Mouse (Mus musculus) splenic B cell, adult 2 months (primary cell): ENCODE results near the gene Hjurp.

ENCODE experiments used
- DNase-seq: peaks from one replicate; pipeline ENCODE4 v3.0.0-alpha.2; 2011; ENCODE audit warnings: low read depth, low spot score
- H3K27me3 ChIP-seq: 2 replicates; pipeline ENCODE4 v1.6.1; 2012; ENCODE audit warnings: mild to moderate bottlenecking, low read length, moderate library complexity, mixed read lengths; ENCODE audit not compliant: control insufficient read depth, poor library complexity, insufficient read depth, severe bottlenecking
- H3K36me3 ChIP-seq: 2 replicates; pipeline ENCODE4 v1.6.1; 2012; ENCODE audit warnings: mild to moderate bottlenecking, low read length, moderate library complexity, mixed read lengths; ENCODE audit not compliant: control insufficient read depth, poor library complexity, insufficient read depth, severe bottlenecking

Gene Hjurp

DNA sequence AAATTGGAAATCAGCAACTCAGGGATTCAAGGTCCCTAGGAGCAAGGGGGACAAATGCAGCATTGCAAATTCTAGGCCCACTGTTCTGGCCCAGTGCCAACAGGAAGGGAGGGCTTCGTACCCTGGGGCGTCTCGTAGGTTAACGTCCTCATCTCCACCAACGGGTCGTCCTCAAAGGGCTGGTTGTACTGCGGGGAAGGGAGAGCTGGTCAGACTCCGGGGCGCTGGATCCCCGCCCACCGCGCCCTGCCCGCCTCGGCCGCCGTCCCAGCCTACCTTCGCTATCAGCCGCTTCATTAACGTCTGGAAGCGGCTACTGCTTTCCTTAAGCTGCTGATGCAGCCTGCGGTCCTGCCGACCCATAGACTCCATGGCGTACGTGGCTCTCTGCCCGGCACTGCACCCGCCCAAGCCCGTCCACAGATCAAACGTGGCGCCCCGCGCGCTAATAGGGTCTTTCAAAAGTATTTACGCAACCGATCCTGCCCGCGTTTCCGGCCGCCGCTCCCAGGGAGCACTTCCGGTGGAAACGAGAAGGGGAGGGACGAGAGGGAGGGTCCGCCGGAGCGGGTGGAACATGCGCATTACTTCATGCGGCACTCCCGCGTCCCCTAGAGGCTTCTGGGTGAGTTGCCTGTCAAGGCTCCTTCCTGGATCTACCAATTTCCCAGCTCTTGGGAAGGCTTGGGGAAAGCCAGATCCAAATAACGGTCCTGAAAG lies at the start of gene Hjurp, which contains the start of gene Trpm8:
Gene Hjurp, minus strand, starts transcription at position 536 of the 720 bp plus-strand sequence.
Gene Trpm8, plus strand, starts transcription at position 564 of the 720 bp plus-strand sequence.
- peak; percentile 98 for DNase-seq
- Histone ChIP-seq H3K36me3 (peaks cover 7% of the 10 kb centered on the region), H3K27me3 (no peaks in the 10 kb centered on the region)

DNA sequence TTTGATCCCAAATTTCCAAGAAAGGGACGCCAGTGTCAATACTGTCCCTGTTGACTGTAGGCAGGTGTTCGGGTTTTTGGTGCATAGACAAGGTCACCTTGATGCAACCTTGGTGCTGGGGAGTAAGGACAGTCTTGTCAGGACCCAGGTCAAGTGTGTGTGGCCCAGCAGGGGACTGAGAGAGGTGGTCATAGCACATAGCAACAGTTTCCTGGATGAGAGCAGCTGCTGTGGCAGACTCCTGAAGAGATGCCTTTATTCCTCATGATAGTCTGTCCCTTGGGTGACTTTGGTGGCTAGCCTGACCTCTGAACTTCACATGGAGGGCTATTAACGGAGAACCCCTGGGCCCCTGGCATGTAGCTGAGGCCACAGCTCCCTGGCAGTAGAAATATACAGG lies 45.7 kb upstream of the Hjurp start:
- Histone ChIP-seq H3K36me3 (no peaks in the 10 kb centered on the region), H3K27me3 (no peaks in the 10 kb centered on the region)
- no peak for DNase-seq

DNA sequence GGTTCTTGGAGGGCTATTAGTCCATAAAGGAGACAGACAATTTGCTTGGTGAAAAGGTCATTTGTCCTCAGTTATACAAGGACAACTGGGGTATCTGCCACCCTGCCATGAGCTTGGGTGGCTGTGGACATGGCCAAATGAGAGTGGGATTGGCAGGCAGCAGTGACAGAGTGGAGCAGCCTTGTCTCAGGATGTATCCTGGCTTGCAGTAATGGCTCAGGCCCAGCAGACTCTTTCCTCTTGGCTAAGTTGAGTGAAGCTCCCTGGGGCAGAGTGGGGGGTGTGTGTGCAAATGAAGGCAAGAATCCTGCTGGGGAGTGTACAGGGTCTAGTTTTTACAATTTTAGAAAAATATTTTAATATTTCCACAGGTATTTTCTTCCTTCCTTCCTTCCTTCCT lies 44.7 kb upstream of the Hjurp start:
- Histone ChIP-seq H3K27me3 (no peaks in the 10 kb centered on the region), H3K36me3 (no peaks in the 10 kb centered on the region)
- DNase-seq: no peak

DNA sequence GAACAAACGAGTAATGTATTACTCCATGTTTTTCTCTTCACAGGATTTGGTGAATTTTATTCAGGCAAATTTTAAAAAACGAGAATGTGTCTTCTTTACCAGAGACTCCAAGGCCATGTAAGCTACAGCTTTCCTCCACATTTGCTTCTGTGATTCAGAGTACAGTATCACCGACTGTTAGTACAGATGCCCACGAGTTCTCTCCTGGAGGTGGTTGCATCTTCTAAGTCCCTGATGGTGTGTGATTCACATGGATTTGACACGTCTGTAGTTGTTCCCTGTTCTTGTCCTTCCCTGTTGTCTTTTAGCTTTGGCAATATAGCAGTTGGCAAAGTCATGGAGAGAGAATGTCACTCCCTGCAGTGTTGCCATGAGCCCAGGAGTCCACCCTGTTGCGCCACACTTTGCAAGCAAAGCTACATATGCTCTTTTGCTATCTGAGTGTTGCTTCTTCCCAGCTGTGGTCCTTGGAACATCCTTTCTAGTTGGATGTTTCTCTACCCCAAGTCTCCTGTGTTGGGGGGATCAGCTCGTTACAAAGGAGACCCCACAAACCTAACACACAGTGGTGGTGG lies 43.5 kb upstream of the Hjurp start:
- no peaks in the 10 kb centered on the region for H3K36me3 ChIP-seq
- DNase-seq: no peak
- no peaks in the 10 kb centered on the region for H3K27me3 ChIP-seq

DNA sequence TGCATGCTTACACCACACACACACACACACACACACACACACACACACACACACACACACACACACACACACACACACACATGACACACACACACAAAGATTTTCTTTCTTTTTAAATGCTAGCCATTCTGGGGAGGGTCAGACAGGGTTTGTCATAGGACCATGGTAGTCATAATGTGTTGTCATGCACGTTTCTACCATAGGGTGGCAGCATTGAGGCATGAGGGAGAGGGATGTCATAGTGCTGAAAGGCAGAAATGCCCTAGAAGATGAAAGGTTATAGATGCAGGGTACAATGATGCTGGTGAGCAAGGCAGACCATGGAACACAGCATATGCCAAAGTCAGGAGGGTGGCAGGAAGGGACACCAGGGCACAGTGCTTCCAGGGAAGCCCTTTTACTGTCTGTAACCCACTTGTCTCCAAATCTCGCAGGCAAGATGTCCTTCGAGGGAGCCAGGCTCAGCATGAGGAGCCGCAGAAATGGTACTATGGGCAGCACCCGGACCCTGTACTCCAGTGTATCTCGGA lies 41.2 kb upstream of the Hjurp start:
- Histone ChIP-seq H3K27me3 (no peaks in the 10 kb centered on the region), H3K36me3 (no peaks in the 10 kb centered on the region)
- DNase-seq: peak; percentile 68

DNA sequence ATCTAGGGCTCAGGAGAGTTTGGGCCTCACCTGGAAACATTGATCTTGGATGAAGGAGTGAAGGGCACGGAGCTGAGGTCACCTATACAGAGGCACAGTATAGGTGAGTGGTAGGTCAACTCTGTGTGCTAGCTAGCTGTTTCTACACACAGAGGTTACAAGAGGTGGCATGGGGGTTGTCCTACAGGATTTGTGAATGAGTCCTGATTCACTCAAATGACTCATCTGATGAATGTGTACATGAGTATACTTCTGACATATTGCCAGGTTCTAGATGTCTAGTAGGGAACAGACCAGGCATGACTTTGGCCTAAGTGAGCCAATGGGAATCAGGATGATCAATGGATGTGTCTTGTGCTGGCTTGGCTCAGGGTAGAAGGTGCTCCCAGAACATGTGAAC lies 39.8 kb upstream of the Hjurp start:
- H3K36me3 ChIP-seq: no peaks in the 10 kb centered on the region
- H3K27me3 ChIP-seq: no peaks in the 10 kb centered on the region
- DNase-seq: no peak

DNA sequence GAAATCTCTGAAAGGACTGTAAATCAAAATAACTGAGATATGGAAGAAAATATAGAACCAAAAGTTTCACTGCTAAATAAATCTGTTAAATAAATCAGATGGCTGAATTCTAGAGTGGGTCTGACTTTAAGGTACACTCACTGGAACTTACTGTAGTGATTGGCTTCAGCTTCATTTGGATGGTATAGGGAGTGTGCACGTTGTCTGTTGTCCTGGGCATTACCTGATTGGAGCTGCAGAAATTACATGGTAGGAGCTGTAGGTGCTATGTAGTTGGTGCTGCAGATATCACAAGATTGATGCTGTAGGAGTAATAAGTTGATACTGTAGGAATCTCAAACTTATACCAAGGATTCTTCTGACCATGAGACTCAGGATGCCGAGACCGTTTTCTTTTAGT lies 32.9 kb upstream of the Hjurp start:
- Histone ChIP-seq H3K27me3 (no peaks in the 10 kb centered on the region), H3K36me3 (no peaks in the 10 kb centered on the region)
- peak; percentile 9 for DNase-seq

DNA sequence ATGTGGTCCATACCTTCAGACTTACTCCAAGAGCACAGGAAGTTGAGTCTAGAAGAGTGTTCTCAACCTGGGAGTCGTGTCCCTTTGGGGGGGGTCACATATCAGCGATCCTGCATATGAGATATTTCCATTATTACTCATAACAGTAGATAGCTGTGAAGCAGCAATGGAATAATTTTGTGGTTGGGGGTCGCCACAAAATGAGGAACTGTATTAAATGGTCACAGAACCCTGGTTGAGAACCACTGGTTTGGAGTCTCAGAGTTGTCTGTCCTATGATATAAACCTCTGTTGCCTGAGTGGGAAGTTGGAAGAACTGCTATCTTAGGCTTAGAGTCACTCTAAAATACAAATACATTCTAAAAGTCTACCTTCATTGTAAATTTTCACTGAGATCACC lies 32.5 kb upstream of the Hjurp start:
- DNase-seq: peak; percentile 8
- H3K27me3 ChIP-seq: no peaks in the 10 kb centered on the region
- H3K36me3 ChIP-seq: no peaks in the 10 kb centered on the region

DNA sequence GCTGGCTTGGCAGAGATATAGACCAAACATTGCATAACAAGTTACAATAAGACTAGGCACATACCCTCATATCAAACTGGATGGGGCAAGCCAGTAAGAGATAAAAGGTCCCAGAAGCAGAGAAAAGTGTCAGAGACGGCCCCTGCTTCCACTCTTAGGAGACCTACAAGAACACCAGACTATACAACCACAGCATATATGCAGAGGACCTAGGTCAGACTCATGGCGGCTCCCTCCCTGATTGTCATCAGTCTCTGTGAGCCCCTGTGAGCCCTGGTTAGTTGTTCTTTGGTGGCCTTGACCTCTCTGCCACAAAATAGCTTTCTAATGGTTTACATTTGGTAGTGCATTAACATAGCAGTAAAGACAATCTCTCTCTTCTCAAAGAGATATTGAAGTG lies 31.6 kb upstream of the Hjurp start:
- DNase-seq: peak; percentile 8
- Histone ChIP-seq H3K27me3 (no peaks in the 10 kb centered on the region), H3K36me3 (no peaks in the 10 kb centered on the region)

DNA sequence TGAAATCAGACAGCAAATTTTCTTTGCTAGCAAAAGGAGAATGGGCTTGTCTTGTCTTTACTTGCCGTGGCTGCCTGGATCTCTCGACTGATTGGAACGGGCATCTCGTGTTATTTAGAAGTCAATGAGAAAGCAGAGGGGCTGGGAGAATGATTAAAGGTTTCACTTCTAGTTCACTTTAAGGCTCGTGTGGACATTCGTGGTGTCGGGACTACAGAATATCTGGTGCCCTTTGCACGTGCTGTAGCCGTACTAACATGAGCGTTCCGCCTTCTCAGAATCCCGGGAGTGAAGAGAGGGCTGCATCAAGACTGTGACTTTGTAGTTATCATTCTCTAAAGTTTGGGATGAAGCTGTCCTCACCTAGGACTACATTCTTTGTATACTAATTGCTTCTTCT lies 29.7 kb upstream of the Hjurp start:
- no peaks in the 10 kb centered on the region for H3K36me3 ChIP-seq
- peak; percentile 7 for DNase-seq
- H3K27me3 ChIP-seq: no peaks in the 10 kb centered on the region

DNA sequence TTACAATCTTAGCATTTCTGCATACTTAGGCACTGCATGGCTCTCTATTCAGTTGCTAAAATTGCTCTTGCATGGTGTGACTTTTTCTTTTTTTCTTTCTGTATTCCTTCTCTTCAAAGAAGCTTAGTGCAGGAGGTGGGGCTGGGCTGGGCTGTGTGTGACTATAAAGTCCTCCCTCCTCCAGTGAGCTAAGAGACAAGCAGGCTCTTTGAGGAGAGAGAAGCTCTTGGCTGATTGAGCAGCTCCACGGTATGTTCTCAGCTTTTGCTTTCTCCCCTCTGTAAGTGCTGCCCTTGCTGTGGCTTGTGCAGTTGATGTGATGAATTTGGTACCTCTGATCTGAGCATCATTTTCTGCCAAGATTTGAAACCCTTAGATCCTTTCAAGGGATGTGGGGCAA lies 29.1 kb upstream of the Hjurp start:
- no peaks in the 10 kb centered on the region for H3K27me3 ChIP-seq
- DNase-seq: peak; percentile 6
- H3K36me3 ChIP-seq: no peaks in the 10 kb centered on the region

DNA sequence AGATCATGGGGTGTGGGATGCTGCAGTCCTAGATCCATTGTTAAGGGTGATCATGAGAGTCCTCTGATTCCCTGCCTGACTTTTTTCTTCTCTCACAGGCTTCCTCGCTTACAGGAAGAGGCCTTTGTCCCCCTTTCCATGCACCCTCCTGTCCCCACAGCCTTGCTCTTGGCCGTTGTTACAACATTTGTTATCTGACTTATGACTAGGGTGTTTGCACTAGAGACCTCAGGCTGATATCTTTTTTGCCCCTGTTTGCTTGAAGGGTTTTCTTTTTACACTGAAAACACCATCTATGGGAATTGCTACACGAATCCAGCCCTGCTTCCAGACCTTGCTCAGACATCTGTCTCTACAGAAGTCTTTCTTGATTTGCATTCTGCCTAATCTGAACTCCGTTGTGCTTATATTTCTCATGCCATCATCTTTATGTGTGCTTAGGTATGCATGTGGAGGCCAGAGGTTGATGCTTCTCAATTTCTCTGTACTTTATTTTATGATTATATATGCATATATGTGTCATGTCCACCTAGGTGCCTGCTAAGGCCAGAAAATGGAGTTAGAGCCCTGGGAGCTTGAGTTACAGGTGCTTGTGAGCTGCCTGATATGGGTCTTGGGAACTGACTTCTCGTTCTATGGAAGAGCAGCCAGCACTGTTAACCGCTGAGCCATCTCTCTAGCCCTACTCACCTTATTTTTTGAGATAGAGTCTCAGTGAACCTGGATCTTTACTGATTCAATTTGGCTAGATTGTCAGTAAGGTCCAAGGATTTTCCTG lies 27.8 kb upstream of the Hjurp start:
- no peaks in the 10 kb centered on the region for H3K27me3 ChIP-seq
- no peaks in the 10 kb centered on the region for H3K36me3 ChIP-seq
- peak; percentile 6 for DNase-seq

DNA sequence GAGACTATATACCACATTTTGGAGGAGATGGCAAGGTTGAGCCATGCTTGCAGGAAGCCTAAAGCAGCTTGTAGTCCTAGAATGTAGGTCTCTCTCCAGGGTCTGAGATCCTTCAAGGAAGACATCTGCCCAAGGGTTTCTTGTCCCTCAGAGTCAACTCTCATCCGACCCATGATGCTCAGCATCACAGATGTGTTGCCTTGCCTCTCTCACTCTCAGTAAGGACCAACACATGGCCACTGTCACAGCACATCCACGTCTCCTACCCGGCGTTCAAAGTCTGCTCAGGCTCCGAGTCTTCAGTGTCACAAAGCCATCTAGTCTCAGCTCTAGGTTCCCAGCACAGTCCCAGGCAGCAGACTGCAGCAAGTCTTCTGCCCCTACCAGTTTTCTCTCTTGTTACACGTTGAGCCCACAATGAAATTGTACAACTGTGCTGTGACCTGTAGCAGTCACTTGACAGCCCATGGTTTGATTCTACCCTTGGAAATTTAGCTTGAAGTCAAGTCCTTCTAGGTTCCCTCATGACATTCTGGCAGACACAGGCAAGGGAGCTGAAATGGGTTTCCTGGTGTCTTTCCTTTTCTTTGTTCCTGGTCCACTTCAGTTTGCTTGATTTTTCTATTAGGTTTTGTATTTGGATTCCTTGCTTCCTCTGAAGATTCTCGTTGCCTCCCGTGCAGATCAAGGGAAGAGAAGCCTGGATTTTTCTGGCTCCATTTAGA lies 27.0 kb upstream of the Hjurp start:
- Histone ChIP-seq H3K36me3 (no peaks in the 10 kb centered on the region), H3K27me3 (no peaks in the 10 kb centered on the region)
- DNase-seq: peak; percentile 23

DNA sequence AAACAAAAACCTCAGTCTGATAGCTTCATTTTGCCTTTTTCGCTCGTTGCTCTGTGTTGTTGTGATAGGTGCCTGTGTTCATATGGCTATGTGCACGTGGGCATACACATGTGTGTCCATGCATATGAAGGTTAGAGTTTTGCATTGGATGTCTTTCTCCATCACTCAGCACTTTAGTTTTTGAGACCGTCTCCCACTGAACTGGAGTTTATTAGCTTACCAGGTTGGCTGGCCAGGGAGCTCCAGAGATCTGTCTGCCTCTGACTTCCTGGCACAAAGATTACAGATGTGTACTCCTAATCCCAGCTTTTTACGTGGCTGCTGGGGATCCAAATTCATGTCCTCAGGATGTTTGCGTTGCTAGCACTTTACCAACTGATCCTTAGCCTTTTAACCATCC lies 26.3 kb upstream of the Hjurp start:
- Histone ChIP-seq H3K36me3 (no peaks in the 10 kb centered on the region), H3K27me3 (no peaks in the 10 kb centered on the region)
- DNase-seq: peak; percentile 12
